Mouse (Mus musculus) liver, embryonic 14.5 days (tissue): ENCODE data around the gene Foxj3. TPM values are rescaled to one million over a fixed set of nuclear protein-coding genes. Genes with fewer than 3 reads are reported as not detected.
A peak's percentile ranks its signal among the peaks of the same experiment; 100 is the strongest.

Source experiments
- ATAC-seq: fragments of 200-750 bp; cut with Nextera tagmentation; 2 replicates; pipeline ENCODE4 v1.8.0; 2017; ENCODE audit warnings: moderate number of reproducible peaks, mild to moderate bottlenecking, moderate library complexity; ENCODE audit not compliant: insufficient read depth
- DNase-seq, 3 experiments: peaks; one replicate each; pipeline ENCODE4 v3.0.0-alpha.2; 2012 to 2013; ENCODE audit warnings: low read depth in 3 of 3, low spot score in 3 of 3
- H3K27ac ChIP-seq: fragments of 300-500 bp; sonication (generic); 2 replicates; pipeline ENCODE4 v1.5.1; 2014; ENCODE audit warnings: moderate library complexity, mild to moderate bottlenecking, control low read depth, inconsistent platforms
- H3K27me3 ChIP-seq: fragments of 300-500 bp; sonication (generic); 2 replicates; pipeline ENCODE4 v1.6.1; 2014; ENCODE audit warnings: mild to moderate bottlenecking, low read length, moderate library complexity; ENCODE audit not compliant: control insufficient read depth, insufficient read depth
- H3K36me3 ChIP-seq: fragments of 300-500 bp; sonication (generic); replicated peaks from 2 replicates; pipeline ENCODE4 v1.6.1; 2014; ENCODE audit warnings: low read depth; ENCODE audit not compliant: control insufficient read depth, insufficient read depth
- H3K4me1 ChIP-seq, 2 experiments: fragments of 200-500 bp in 1 of 2; fragments of 300-500 bp in 1 of 2; sonication (generic) in 1 of 2; replicated peaks; 2 replicates each; pipeline ENCODE4 v1.6.1; 2012 to 2014; ENCODE audit warnings: antibody characterized with exemption in 1 of 2, inconsistent platforms in 1 of 2, low read length in 1 of 2; ENCODE audit not compliant: control insufficient read depth in 2 of 2, insufficient read depth in 2 of 2
- H3K4me2 ChIP-seq: fragments of 300-500 bp; sonication (generic); 2 replicates; pipeline ENCODE4 v1.6.1; 2014; ENCODE audit warnings: low read depth, mild to moderate bottlenecking, control low read depth, moderate library complexity
- H3K4me3 ChIP-seq, 2 experiments: fragments of 200-500 bp in 1 of 2; fragments of 300-500 bp in 1 of 2; sonication (generic) in 1 of 2; 2 replicates each; pipeline ENCODE4 v1.5.1; 2012 to 2014; ENCODE audit warnings: low read depth in 2 of 2, low read length in 2 of 2, mild to moderate bottlenecking in 2 of 2, control low read depth in 1 of 2, inconsistent platforms in 1 of 2, moderate library complexity in 1 of 2; ENCODE audit not compliant: insufficient read depth in 1 of 2
- H3K9ac ChIP-seq: fragments of 300-500 bp; sonication (generic); replicated peaks from 2 replicates; pipeline ENCODE4 v1.6.1; 2014; ENCODE audit warnings: mild to moderate bottlenecking, control low read depth, moderate library complexity
- H3K9me3 ChIP-seq: fragments of 300-500 bp; sonication (generic); 2 replicates; pipeline ENCODE4 v1.6.1; 2016; ENCODE audit warnings: low read length, mixed read lengths; ENCODE audit not compliant: control insufficient read depth
- CTCF ChIP-seq: IDR thresholded peaks from 2 replicates; pipeline ENCODE4 v1.5.1; 2016; ENCODE audit warnings: antibody characterized with exemption, low read depth, control low read depth
- EP300 ChIP-seq: IDR thresholded peaks from 2 replicates; pipeline ENCODE4 v1.6.1; 2016; ENCODE audit warnings: antibody characterized with exemption, low read depth
- WGBS: fragments of 180-500 bp; shearing (Covaris S2); extraction: QIAGEN DNeasy Blood & Tissue Kit; methylation state at CpG from one replicate; pipeline ENCODE4 v1.1.7; 2014; ENCODE audit not compliant: insufficient replicate concordance; 5-methylcytosine and 5-hydroxymethylcytosine counted together
- polyA plus RNA-seq, 2 experiments: library from polyadenylated mRNA; depleted of rRNA in 1 of 2; stranded (reverse) in 1 of 2; unstranded in 1 of 2; fragments of >200 nt; fragmentation: Nextera tagmentation in 1 of 2; extraction: Ambion mirVana in 1 of 2; gene quantifications; 2 replicates each; pipeline versions ENCODE4 v1.2.1 to v1.2.3; 2012 to 2014

Gene Foxj3
- polyA plus RNA-seq, 2 experiments = 4.5 to 4.7 TPM

DNA sequence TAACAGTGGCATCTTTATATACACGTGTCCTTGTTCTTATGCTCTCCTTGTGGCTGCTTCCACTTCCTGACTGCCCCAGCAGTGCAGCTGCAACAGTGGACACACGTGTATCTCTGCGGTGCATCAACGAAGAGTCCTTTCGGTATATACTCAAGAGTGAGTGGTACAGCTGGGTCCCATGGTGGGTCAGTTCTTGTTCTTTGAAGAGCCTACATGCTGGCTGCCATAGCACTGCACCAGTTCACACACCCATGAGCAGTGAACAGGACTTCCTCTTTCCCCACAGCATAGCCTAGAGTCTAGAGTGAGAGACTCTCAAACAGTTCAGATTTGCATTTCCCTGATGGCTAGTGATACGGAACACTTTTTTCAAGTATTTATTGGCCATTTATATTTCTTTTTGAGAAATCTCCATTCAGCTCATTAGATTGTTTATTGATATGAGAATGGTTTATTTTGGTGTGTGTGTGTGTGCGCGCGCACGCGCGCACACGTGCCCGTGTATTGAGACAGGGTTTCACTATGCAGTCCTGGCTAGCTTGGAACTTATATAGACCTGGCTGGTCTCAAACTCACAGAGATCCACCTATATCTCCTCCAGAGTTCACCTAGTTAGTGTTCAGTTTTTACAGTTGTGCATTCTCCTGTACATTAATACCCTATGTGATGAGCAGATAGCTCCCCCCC is 126.7 kb downstream of the Foxj3 start:
- Histone ChIP-seq H3K27ac (no peak overlapping the region), H3K4me1 (no peaks in the 10 kb centered on the region), H3K9ac (no peak overlapping the region), H3K36me3 (no peaks in the 10 kb centered on the region), H3K4me3 (no peak overlapping the region), H3K9me3 (no peaks in the 10 kb centered on the region), H3K27me3 (no peaks in the 10 kb centered on the region), H3K4me2 (no peak overlapping the region)
- DNase-seq (no peak), ATAC-seq (no peak)
- WGBS = 79% methylated on average over 14 of the region's 14 CpGs
- TF ChIP-seq EP300 (no peak), CTCF (no peak)

DNA sequence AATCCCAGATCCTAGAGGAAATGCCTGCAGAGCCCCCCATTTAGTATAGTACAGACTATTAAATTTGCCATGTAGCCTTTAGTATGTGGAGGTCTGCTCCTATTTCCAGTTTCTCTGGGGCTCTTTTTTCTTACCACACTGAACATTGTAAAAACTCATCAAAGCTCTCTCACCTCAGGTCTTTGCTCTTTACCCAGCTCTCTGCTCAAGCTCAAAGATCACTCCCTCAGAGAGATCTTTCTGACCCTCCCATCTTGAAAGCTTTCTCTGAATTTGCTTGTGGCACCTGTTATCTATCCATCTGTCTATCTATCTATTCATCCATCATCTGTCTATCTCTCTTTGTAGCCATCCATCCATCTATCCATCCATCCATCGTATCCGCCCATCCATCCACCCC is 128.4 kb downstream of the Foxj3 start:
- DNase-seq = no peak
- H3K27ac ChIP-seq = no peak overlapping the region
- 74% methylated on average over 2 of the region's 2 CpGs for WGBS
- no peak overlapping the region for H3K9ac ChIP-seq
- no peak overlapping the region for H3K4me2 ChIP-seq
- H3K9me3 ChIP-seq = no peaks in the 10 kb centered on the region
- no peaks in the 10 kb centered on the region for H3K27me3 ChIP-seq
- no peak overlapping the region for H3K4me3 ChIP-seq
- ATAC-seq = no peak
- no peaks in the 10 kb centered on the region for H3K4me1 ChIP-seq
- no peaks in the 10 kb centered on the region for H3K36me3 ChIP-seq
- TF ChIP-seq CTCF (no peak), EP300 (no peak)

DNA sequence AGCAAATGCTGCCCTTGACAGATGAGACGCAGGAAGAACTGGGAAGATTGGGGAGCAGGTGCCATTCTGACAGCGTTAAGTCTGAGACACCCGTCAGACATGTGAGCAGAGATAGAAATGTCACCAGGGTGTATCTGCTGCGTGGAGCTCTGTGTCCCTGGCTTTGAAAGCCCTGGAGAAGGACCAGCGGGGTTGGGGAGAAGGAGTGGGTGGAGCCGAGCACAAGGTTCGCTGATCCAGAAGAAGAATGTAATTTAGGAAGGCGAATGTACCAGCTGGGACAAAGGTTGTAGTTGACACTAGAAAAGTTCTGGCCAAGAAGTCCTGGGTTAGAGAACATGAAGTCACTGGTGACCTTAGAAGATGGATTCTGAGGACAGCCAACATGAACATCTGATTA is 129.3 kb downstream of the Foxj3 start:
- TF ChIP-seq CTCF (no peak), EP300 (no peak)
- Histone ChIP-seq H3K9ac (no peak overlapping the region), H3K4me3 (no peak overlapping the region), H3K27me3 (no peaks in the 10 kb centered on the region), H3K9me3 (no peaks in the 10 kb centered on the region), H3K36me3 (no peaks in the 10 kb centered on the region), H3K27ac (no peak overlapping the region), H3K4me2 (no peak overlapping the region), H3K4me1 (no peaks in the 10 kb centered on the region)
- ATAC-seq (no peak), DNase-seq (no peak)
- WGBS = 54% methylated on average over 8 of the region's 8 CpGs

DNA sequence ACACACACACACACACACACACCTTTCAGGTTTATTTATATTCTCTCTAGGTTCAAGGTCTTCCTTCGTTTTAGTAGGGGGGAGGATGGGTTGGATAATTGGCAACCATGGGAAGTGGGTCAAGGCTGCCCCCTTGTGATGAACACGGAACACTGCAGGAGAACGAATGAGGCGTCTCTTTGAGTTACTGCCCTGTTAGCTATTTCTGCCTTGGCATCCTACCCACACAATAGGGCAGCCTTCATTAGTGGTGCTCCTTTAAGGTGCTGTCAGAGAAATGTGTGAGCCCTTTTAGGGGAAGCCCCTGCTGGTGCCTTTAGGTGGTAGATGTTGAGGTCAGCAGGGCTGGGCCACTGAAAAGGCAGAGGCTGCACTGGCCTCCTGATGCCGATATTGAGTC is 130.7 kb downstream of the Foxj3 start:
- H3K27me3 ChIP-seq = no peaks in the 10 kb centered on the region
- no peak overlapping the region for H3K4me2 ChIP-seq
- no peak for ATAC-seq
- no peak overlapping the region for H3K9ac ChIP-seq
- no peaks in the 10 kb centered on the region for H3K9me3 ChIP-seq
- H3K4me1 ChIP-seq = no peaks in the 10 kb centered on the region
- no peak for TF ChIP-seq EP300
- TF ChIP-seq CTCF = peak; percentile 75
- H3K27ac ChIP-seq = no peak overlapping the region
- WGBS = 20% methylated on average over 5 of the region's 5 CpGs
- H3K36me3 ChIP-seq = no peaks in the 10 kb centered on the region
- DNase-seq = no peak
- H3K4me3 ChIP-seq = no peak overlapping the region

DNA sequence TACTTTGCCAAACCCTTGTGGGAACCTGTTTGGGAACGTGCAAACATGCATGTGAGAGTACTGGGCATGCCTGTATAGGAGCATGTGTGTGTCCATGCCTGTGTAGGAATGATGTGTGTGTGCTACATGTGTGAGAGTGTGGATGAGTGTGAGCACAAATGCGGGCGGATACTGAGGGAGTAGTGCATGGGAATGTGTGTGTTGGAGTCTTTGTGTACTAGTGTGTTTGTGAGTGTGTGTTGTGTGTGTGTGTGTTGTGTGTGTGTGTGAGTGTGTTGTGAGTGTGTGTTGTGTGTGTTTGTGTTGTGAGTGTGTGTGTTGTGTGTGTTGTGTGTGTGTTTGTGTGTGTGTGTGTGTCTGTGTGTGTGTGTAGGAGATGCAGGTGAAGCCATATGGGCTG is 131.4 kb downstream of the Foxj3 start:
- no peaks in the 10 kb centered on the region for H3K9me3 ChIP-seq
- H3K4me1 ChIP-seq = no peaks in the 10 kb centered on the region
- no peak for TF ChIP-seq CTCF
- no peak for TF ChIP-seq EP300
- DNase-seq (no peak), ATAC-seq (no peak)
- no peak overlapping the region for H3K9ac ChIP-seq
- WGBS = 73% methylated on average over 3 of the region's 3 CpGs
- no peak overlapping the region for H3K27ac ChIP-seq
- no peak overlapping the region for H3K4me3 ChIP-seq
- no peaks in the 10 kb centered on the region for H3K27me3 ChIP-seq
- no peaks in the 10 kb centered on the region for H3K36me3 ChIP-seq
- no peak overlapping the region for H3K4me2 ChIP-seq
